Mouse (Mus musculus): ENCODE measurements around the gene Abhd14a. TPM values are rescaled to one million over a fixed set of nuclear protein-coding genes. Genes with fewer than 3 reads are reported as not detected.

The Abhd14a gene
- total RNA-seq, 2 experiments from 2014 or later = 15.9 to 19.8 TPM

DNA sequence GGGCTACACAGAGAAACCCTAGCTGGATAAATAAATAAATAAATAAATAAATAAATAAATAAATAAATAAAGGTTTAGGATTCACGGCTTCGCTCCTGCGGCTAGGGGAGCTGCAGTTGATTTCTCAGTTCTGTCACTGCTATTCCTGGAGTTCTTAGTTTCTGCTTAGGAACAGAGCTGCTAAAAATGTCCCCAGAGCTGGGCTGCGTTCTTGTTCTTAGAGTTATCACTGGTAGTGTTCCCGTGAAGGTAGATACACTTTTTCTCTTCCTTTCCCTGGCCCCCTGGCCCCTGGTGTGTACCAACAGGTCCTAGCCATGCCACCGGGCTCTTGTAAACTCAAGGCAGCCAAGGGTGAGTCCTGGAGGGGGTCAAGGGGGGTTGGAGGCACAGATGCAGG, 30.7 kb downstream of the Abhd14a start:
- DNase-seq = no peak
- intact Hi-C loops (cut with DNase I) = no loop called here
- TF ChIP-seq CTCF (IDR thresholded peaks at IDR 0.05) = no peak
- Histone ChIP-seq H3K27ac (0 out of 2 replicates have a peak overlapping the region, but pooled peaks have one; percentile 31), H3K4me3 (no peak overlapping the region)

DNA sequence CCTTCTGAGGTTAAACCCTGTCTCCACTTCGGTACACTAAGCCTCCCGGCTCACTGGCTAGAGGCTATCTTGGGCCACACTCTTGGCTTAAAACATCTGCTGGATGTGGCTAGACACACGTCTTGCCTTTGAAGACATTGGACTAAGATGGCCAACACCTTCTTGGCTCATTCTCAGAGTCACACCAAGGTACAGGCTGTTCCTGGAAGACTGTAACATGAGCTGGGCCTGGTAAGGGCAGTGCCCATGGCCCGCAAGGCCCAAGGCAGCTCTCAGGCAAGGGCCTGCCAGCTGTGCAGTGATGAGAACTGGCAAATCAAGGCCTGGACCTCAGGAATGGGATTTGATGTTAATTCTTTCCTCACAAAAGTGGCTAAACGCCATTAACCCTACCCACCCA, 33.9 kb downstream of the Abhd14a start:
- intact Hi-C loops (cut with DNase I) = no loop called here
- peak overlapping the region; percentile 87 for H3K27ac ChIP-seq
- no peak for TF ChIP-seq CTCF (IDR thresholded peaks at IDR 0.05)
- H3K4me3 ChIP-seq = no peak overlapping the region
- DNase-seq = peak; percentile 90

DNA sequence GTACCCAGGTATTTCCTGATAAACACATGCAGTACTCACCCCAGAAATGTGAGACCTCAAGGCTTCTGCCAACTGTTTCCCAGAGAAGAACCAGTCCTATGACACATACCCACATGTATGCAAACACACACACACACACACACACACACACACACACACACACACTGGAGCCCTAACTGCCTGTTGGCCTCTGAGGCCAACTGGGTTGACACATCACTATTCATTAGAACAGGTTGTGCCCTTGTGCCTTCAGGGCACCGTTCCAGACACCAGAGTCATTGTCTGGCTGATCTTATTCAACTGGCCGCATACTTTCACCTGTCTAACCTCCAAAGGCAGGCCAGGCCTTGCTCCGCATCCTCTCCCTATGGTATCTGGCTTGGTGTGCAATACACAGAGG, 35.3 kb downstream of the Abhd14a start:
- peak overlapping the region; percentile 87 for H3K27ac ChIP-seq
- no peak overlapping the region for H3K4me3 ChIP-seq
- no peak for TF ChIP-seq CTCF (IDR thresholded peaks at IDR 0.05)
- intact Hi-C loops (cut with DNase I) = no loop called here
- no peak for DNase-seq

DNA sequence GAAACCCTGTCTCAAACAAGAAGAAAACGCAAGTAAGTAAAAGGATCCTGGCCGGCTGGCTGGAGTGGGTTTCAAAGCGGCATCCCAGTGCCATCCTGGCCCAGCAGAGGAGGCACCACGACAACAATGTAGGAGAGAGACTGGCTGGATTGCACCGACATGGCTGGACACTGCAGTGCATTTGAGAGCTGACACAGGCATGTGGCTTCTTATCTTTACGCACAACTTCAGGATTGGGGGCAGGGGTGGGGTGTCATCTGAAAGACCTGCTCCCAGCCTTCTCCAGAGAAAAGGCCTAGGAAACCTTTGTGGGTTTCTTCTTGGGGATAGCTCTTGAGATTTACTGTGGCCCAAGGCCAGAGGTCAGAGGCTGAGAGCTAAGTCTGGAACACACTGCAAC, 35.7 kb downstream of the Abhd14a start:
- H3K4me3 ChIP-seq = no peak overlapping the region
- peak; percentile 63 for DNase-seq
- peak overlapping the region; percentile 77 for H3K27ac ChIP-seq
- TF ChIP-seq CTCF (IDR thresholded peaks at IDR 0.05) = no peak
- intact Hi-C loops (cut with DNase I) = no loop called here

DNA sequence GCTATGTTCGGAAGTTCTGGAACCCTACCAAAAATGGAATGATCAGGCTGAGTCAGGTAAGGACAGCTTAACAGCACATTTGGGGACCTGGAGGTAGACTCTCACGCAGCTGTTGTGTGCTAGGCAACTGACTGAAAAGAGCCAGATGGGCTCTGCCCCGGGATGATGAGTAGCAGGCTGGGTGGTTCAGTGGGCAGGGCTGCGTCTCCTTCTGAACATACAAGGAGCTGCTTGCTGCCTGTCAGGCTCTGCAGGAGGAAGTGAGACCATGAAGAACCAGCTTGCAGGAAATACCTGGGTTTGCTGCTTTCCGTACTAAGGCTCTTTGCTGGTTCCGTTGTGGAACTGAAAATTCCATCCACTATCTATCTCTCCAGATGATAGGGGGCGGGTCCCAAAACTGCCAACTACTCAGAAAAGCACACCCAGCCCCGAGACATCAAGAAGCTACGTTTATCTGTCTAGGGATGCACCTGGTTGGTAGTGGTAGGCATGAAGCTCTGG, 36.3 kb downstream of the Abhd14a start:
- intact Hi-C loops (cut with DNase I) = no loop called here
- no peak for TF ChIP-seq CTCF (IDR thresholded peaks at IDR 0.05)
- peak; percentile 65 for DNase-seq
- H3K4me3 ChIP-seq = no peak overlapping the region
- H3K27ac ChIP-seq = peak overlapping the region; percentile 77

DNA sequence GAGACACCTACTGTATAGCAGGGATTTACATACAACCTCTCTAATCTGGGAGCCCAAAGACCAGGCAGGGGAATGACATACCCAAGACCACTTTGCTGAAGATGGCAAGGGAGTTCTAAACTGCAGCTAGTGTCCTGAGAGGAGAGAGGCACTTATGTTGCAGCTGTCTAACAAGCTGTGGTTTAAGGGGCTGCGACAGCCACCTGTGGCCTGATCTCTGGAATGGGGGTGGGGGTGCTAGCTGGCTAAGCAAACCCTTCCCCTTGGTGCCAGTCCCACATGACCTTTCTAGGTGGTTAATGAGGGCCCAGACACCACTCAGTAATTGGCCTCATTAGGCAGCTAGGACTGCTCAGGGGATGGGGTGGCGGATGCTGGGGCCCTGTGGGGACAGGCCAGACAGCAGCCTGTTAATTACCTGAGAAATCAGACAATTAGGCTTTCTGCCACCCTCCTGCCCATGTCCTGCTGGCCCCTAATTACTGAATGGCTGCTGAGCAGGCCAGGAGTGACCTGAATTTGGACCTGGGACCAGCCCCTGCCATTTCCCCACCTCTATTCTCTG, 37.3 kb downstream of the Abhd14a start:
- Histone ChIP-seq H3K27ac (peak overlapping the region; percentile 77), H3K4me3 (no peak overlapping the region)
- intact Hi-C loops (cut with DNase I) = no loop called here
- TF ChIP-seq CTCF (IDR thresholded peaks at IDR 0.05) = no peak
- no peak for DNase-seq

DNA sequence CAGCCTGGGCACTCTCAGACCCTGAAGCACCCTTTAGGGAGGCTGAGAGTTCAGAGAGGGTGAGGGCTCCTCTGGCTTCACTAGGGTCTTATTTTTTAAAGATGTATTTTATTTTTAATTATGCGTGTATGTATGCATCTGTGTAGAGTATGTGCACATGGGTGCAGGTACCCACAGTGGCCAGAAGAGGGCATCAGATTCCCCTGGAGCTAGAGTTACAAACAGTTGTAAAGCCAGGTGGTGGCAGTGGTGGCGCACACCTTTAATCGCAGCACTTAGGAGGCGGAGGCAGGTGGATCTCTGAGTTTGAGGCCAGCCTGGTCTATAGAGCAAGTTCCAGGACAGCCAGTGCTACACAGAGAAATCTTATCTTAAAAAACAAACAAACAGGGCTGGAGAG, 38.4 kb downstream of the Abhd14a start:
- H3K27ac ChIP-seq = peak overlapping the region; percentile 84; the same call in 1 of the 2 replicates
- TF ChIP-seq CTCF (IDR thresholded peaks at IDR 0.05) = peak; percentile 32; the same call in 1 of the 2 replicates
- DNase-seq = no peak
- H3K4me3 ChIP-seq = no peak overlapping the region
- intact Hi-C loops (cut with DNase I) = no loop called here

DNA sequence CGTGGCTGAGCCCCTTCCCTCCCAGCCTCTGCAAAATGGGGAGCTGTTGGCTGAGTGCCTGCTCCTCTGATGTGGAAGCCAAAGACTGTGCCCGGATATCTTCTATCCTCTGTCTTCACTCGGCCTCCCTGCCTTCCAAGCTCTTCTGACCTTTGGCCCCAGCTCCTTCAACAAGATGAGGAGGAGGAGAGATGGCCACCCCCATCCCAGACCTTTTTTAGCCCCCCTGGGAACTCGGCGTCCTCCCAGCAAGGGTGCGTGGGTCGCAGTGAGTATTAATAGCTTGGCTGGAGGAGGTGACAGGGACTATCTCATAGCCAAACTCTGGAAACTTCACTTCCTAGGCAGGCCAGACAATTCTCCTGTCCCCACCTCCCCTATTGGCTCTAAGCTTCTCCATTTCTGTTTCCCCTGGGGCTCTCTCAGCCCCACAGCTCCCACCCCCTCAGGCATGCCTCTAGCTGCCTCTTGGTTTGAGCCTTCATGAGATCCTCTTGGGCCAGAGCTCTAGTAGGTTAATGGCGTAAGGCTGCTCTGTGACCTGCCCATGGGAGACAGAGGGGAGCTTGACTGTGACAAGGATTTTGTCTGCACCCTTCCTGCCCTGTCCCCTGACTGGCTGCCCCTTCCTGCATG, 40.9 kb downstream of the Abhd14a start:
- Histone ChIP-seq H3K4me3 (peak overlapping the region; percentile 23; the same call in 1 of the 2 replicates), H3K27ac (peak overlapping the region; percentile 84)
- intact Hi-C loops (cut with DNase I) = no loop called here
- TF ChIP-seq CTCF (IDR thresholded peaks at IDR 0.05) = no peak
- peak; percentile 89 for DNase-seq

DNA sequence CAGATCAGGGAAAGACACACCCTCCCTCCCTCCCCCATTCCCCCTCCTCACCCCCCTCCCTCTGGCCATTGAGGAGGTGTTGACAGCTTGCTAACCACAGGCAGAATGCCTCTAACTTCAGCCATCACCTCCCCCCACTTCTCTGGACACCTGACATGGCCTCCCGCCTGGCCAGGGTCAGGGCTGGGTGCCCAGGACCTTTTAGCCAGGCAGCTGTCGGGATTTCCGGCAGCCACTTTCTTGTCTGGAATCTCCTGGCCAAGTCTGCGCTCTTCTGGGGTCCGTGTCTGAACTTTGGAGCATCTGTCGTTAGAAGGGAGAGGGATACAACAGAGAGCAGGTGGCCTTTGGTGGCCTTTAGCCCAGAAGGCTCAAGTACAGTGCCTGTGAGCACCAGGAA, 42.2 kb downstream of the Abhd14a start:
- peak overlapping the region; percentile 84 for H3K27ac ChIP-seq
- peak overlapping the region; percentile 17; the same call in 1 of the 2 replicates for H3K4me3 ChIP-seq
- intact Hi-C loops (cut with DNase I) = no loop called here
- TF ChIP-seq CTCF (IDR thresholded peaks at IDR 0.05) = no peak
- DNase-seq = peak; percentile 92

DNA sequence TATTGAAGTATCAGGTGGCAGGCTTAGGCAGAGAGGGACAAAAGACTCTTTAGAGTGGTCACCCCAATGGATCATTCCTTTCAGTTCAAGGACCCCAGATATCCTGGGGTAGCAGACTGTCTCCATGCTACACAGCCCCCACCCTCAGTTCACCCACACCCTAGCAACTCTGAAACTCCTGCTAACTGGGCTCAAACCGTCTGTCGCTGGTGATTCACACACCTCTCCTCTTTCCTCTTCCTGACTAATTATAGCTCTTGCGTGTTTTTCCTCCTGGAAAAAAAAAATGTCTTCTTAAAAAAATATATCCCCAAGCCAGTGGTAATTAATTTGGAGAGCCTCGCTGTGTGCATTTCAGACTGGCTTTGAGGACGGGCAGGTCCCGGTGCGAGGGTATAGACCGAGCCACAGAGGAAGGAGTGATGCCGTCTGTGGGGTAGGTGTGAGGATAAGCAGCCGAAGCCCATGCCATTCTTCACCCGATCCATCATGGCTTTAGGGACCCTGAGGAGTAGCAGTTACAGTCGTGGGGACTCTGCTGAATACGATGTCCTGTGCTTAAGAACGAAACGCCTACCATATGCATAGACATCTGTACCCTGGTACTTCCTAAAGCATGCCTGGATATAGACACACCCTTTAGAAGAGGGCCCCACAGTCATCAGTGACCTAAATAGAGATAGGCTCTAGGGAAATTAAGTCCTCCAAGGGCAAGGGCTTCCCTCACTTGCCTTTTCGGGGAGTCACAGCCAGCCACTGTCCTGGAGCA, 44.7 kb downstream of the Abhd14a start:
- intact Hi-C loops (cut with DNase I) = no loop called here
- TF ChIP-seq CTCF (IDR thresholded peaks at IDR 0.05) = no peak
- no peak for DNase-seq
- no peak overlapping the region for H3K4me3 ChIP-seq
- H3K27ac ChIP-seq = no peak overlapping the region

DNA sequence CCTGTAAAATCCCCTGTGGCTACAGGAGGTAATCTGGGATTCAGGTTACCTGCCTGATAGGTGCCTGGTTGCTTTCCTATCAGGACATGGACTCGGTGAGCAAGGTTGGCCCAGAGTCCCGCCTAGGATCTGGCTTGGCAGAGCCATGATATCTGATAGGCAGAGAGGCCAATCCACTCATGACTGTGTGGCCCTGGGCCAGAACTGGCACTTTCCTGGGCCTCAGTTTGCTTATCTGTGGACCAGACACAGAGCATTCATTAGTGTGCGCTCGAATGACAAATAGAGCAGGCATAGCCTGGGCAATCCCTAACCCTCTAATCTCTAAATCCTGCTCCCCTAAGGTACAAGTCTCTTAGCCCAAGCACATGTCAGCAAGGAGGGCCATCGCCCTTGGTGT, 45.3 kb downstream of the Abhd14a start:
- H3K27ac ChIP-seq = no peak overlapping the region
- no peak overlapping the region for H3K4me3 ChIP-seq
- no peak for DNase-seq
- TF ChIP-seq CTCF (IDR thresholded peaks at IDR 0.05) = no peak
- intact Hi-C loops (cut with DNase I) = no loop called here

DNA sequence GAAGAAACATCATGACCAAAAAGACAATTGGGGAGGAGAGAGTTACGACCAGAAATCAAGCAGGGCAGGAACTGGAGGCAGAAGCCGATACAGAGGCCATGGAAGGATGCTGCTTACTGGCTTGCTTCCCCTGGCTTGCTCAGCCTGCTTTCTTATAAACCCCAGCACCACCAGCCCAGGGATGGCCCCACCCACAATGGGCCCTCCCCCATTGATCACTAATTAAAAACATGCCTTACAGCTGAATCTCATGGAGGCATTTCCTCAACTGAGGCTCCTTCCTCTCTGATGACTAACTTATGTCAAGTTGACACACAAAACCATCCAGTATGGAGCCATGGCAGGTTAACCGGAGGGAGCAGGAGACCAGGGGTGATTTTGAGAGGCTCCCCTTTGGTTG, 47.7 kb downstream of the Abhd14a start:
- DNase-seq = no peak

More for the DNA sequence above, 47.7 kb downstream of the Abhd14a start:
- Histone ChIP-seq H3K27ac (no peak overlapping the region), H3K4me3 (no peak overlapping the region)
- TF ChIP-seq CTCF (IDR thresholded peaks at IDR 0.05) = no peak
- intact Hi-C loops (cut with DNase I) = loop anchor here (2.0 kb wide), 1 partner anchor 13 kb away; no protein-coding TSS in a partner anchor
